Mouse (Mus musculus) forebrain, embryonic 13.5 days (tissue): ENCODE measurements around the gene Nvl. TPM values are rescaled to one million over a fixed set of nuclear protein-coding genes. Genes with fewer than 3 reads are reported as not detected.

Experiments used
- ATAC-seq: fragments of 200-750 bp; cut with Nextera tagmentation; 2 replicates; pipeline ENCODE4 v1.8.0; 2017
- H3K27ac ChIP-seq: fragments of 300-500 bp; sonication (generic); 2 replicates; pipeline ENCODE4 v1.5.1; 2015; ENCODE audit warnings: inconsistent platforms, mild to moderate bottlenecking, moderate library complexity
- H3K27me3 ChIP-seq: fragments of 300-500 bp; sonication (generic); 2 replicates; pipeline ENCODE4 v1.6.1; 2015; ENCODE audit warnings: mild to moderate bottlenecking, inconsistent platforms
- H3K36me3 ChIP-seq: fragments of 300-500 bp; sonication (generic); 2 replicates; pipeline ENCODE4 v1.6.1; 2015; ENCODE audit warnings: mild to moderate bottlenecking, inconsistent platforms; ENCODE audit not compliant: poor library complexity, severe bottlenecking
- H3K4me1 ChIP-seq: fragments of 300-500 bp; sonication (generic); 2 replicates; pipeline ENCODE4 v1.6.1; 2015; ENCODE audit warnings: inconsistent platforms
- H3K4me2 ChIP-seq: fragments of 300-500 bp; sonication (generic); 2 replicates; pipeline ENCODE4 v1.6.1; 2015; ENCODE audit warnings: inconsistent platforms, mild to moderate bottlenecking, moderate library complexity
- H3K4me3 ChIP-seq: fragments of 300-500 bp; sonication (generic); 2 replicates; pipeline ENCODE4 v1.5.1; 2015; ENCODE audit warnings: mild to moderate bottlenecking, inconsistent platforms
- H3K9ac ChIP-seq: fragments of 300-500 bp; sonication (generic); 2 replicates; pipeline ENCODE4 v1.6.1; 2015; ENCODE audit warnings: mild to moderate bottlenecking, inconsistent platforms
- H3K9me3 ChIP-seq: fragments of 300-500 bp; sonication (generic); replicated peaks from 2 replicates; pipeline ENCODE4 v1.6.1; 2016; ENCODE audit warnings: inconsistent platforms
- WGBS: fragments of 180-500 bp; shearing (Covaris S2); methylation state at CpG from one replicate; pipeline ENCODE4 v1.1.7; 2015; 5-methylcytosine and 5-hydroxymethylcytosine counted together
- polyA plus RNA-seq: library from polyadenylated mRNA; unstranded; fragments of >200 nt; fragmentation: Nextera tagmentation; extraction: Ambion mirVana; gene quantifications from 2 replicates; pipeline ENCODE4 v1.2.1, GENCODE M21; 2015

The Nvl gene
- polyA plus RNA-seq = 41.7 and 44.1 TPM in 2 replicates

GRCm38 (mm10) chr1:181143950-181144836 is at the start of gene Nvl, which contains the start of gene Cnih4:
TSS of gene Nvl (minus strand) at chr1:181144204.
TSS of gene Cnih4 (plus strand) at chr1:181144693.
- peaks cover 38% of the 10 kb centered on the region for H3K4me1 ChIP-seq
- H3K36me3 ChIP-seq = peaks cover 25% of the 10 kb centered on the region
- no peaks in the 10 kb centered on the region for H3K9me3 ChIP-seq
- H3K27me3 ChIP-seq = no peaks in the 10 kb centered on the region
- peak within 1 kb of the TSS; percentile 74 for H3K4me2 ChIP-seq
- peak within 1 kb of the TSS; percentile 76 for H3K27ac ChIP-seq
- ATAC-seq = peak; percentile 100
- peak within 1 kb of the TSS; percentile 69 for H3K9ac ChIP-seq
- under 1% methylated on average over 52 of the region's 52 CpGs for WGBS
- H3K4me3 ChIP-seq = peak within 1 kb of the TSS; percentile 62

- Histone ChIP-seq H3K4me2 (no peak overlapping the region), H3K27me3 (no peaks in the 10 kb centered on the region), H3K9ac (no peak overlapping the region), H3K27ac (no peak overlapping the region), H3K36me3 (peaks cover 85% of the 10 kb centered on the region), H3K4me1 (no peaks in the 10 kb centered on the region), H3K4me3 (no peak overlapping the region), H3K9me3 (no peaks in the 10 kb centered on the region)
- ATAC-seq = no peak
- 93% methylated on average over 4 of the region's 4 CpGs for WGBS
Observed at GRCm38 (mm10) chr1:181188925-181189324, 44.9 kb upstream of the Nvl start.

- Histone ChIP-seq H3K9me3 (no peaks in the 10 kb centered on the region), H3K4me2 (no peak overlapping the region), H3K27me3 (no peaks in the 10 kb centered on the region), H3K36me3 (peaks cover 74% of the 10 kb centered on the region), H3K4me3 (no peak overlapping the region), H3K27ac (no peak overlapping the region), H3K4me1 (no peaks in the 10 kb centered on the region), H3K9ac (no peak overlapping the region)
- ATAC-seq = no peak
- WGBS = 90% methylated on average over 8 of the region's 8 CpGs
Observed at GRCm38 (mm10) chr1:181170210-181170609, 26.2 kb upstream of the Nvl start.

GRCm38 (mm10) chr1:181168377-181168776 is 24.4 kb upstream of the Nvl start:
- Histone ChIP-seq H3K27me3 (no peaks in the 10 kb centered on the region), H3K4me1 (no peaks in the 10 kb centered on the region), H3K4me2 (no peak overlapping the region), H3K9me3 (no peaks in the 10 kb centered on the region), H3K27ac (no peak overlapping the region), H3K9ac (no peak overlapping the region), H3K36me3 (peaks cover 81% of the 10 kb centered on the region), H3K4me3 (no peak overlapping the region)
- ATAC-seq = no peak
- 85% methylated on average over 3 of the region's 3 CpGs for WGBS

GRCm38 (mm10) chr1:181167816-181168215 is 23.8 kb upstream of the Nvl start:
- Histone ChIP-seq H3K27ac (no peak overlapping the region), H3K27me3 (no peaks in the 10 kb centered on the region), H3K4me2 (no peak overlapping the region), H3K36me3 (peaks cover 87% of the 10 kb centered on the region), H3K4me1 (no peaks in the 10 kb centered on the region), H3K9me3 (no peaks in the 10 kb centered on the region), H3K4me3 (no peak overlapping the region), H3K9ac (no peak overlapping the region)
- WGBS = 68% methylated on average over 2 of the region's 2 CpGs
- ATAC-seq = no peak

GRCm38 (mm10) chr1:181151541-181151940 is 7.5 kb upstream of the Nvl start:
- H3K4me1 ChIP-seq = peaks cover 28% of the 10 kb centered on the region
- H3K27ac ChIP-seq = no peak overlapping the region
- no peaks in the 10 kb centered on the region for H3K9me3 ChIP-seq
- peaks cover 23% of the 10 kb centered on the region for H3K36me3 ChIP-seq
- peak overlapping the region; percentile 84 for H3K9ac ChIP-seq
- peak overlapping the region; percentile 72 for H3K4me2 ChIP-seq
- no peaks in the 10 kb centered on the region for H3K27me3 ChIP-seq
- H3K4me3 ChIP-seq = peak overlapping the region; percentile 55
- no peak for ATAC-seq
- 38% methylated on average over 5 of the region's 5 CpGs for WGBS

GRCm38 (mm10) chr1:181150827-181151534 is 7.0 kb upstream of the Nvl start:
- H3K4me3 ChIP-seq = peak overlapping the region; percentile 55
- WGBS = 1% methylated on average over 57 of the region's 59 CpGs
- H3K9ac ChIP-seq = peak overlapping the region; percentile 84
- H3K36me3 ChIP-seq = peaks cover 22% of the 10 kb centered on the region
- ATAC-seq = peak; percentile 97
- H3K9me3 ChIP-seq = no peaks in the 10 kb centered on the region
- H3K27ac ChIP-seq = peak overlapping the region; percentile 86
- H3K4me2 ChIP-seq = peak overlapping the region; percentile 72
- no peaks in the 10 kb centered on the region for H3K27me3 ChIP-seq
- peaks cover 31% of the 10 kb centered on the region for H3K4me1 ChIP-seq

GRCm38 (mm10) chr1:181150431-181150826 is 6.4 kb upstream of the Nvl start:
- Histone ChIP-seq H3K36me3 (peaks cover 16% of the 10 kb centered on the region), H3K27ac (no peak overlapping the region), H3K4me3 (peak overlapping the region; percentile 55; the same call in 1 of the 2 replicates), H3K27me3 (no peaks in the 10 kb centered on the region), H3K9me3 (no peaks in the 10 kb centered on the region), H3K4me1 (peaks cover 36% of the 10 kb centered on the region), H3K9ac (no peak overlapping the region), H3K4me2 (0 out of 2 replicates have a peak overlapping the region, but pooled peaks have one; percentile 72)
- peak; percentile 48 for ATAC-seq
- WGBS = 68% methylated on average over 3 of the region's 3 CpGs

GRCm38 (mm10) chr1:181149373-181150017 is 5.5 kb upstream of the Nvl start:
- Histone ChIP-seq H3K9me3 (no peaks in the 10 kb centered on the region), H3K9ac (no peak overlapping the region), H3K36me3 (peaks cover 8% of the 10 kb centered on the region; the same call in 1 of the 2 replicates), H3K27ac (no peak overlapping the region), H3K27me3 (no peaks in the 10 kb centered on the region), H3K4me3 (no peak overlapping the region), H3K4me2 (no peak overlapping the region), H3K4me1 (peaks cover 44% of the 10 kb centered on the region)
- ATAC-seq = no peak
- 82% methylated on average over 3 of the region's 3 CpGs for WGBS

- 0 out of 2 replicates have a peak overlapping the region, but pooled peaks have one; percentile 26 for H3K9ac ChIP-seq
- no peak overlapping the region for H3K4me3 ChIP-seq
- H3K4me2 ChIP-seq = no peak overlapping the region
- H3K9me3 ChIP-seq = no peaks in the 10 kb centered on the region
- ATAC-seq = no peak
- no peaks in the 10 kb centered on the region for H3K27me3 ChIP-seq
- 73% methylated on average over 5 of the region's 5 CpGs for WGBS
- H3K36me3 ChIP-seq = no peaks in the 10 kb centered on the region
- H3K4me1 ChIP-seq = peaks cover 44% of the 10 kb centered on the region
- H3K27ac ChIP-seq = no peak overlapping the region
Observed at GRCm38 (mm10) chr1:181148540-181148939, 4.5 kb upstream of the Nvl start.

GRCm38 (mm10) chr1:181146187-181146586 is 2.2 kb upstream of the Nvl start:
- 87% methylated on average over 2 of the region's 2 CpGs for WGBS
- Histone ChIP-seq H3K4me1 (peaks cover 38% of the 10 kb centered on the region), H3K36me3 (peaks cover 6% of the 10 kb centered on the region), H3K27me3 (no peaks in the 10 kb centered on the region), H3K27ac (no peak overlapping the region), H3K9ac (no peak overlapping the region), H3K4me3 (no peak overlapping the region), H3K9me3 (no peaks in the 10 kb centered on the region), H3K4me2 (no peak overlapping the region)
- no peak for ATAC-seq
